Mouse (Mus musculus) liver, postnatal 0 days (tissue): ENCODE measurements around the gene Dusp23.

Experiments used
- CTCF ChIP-seq: sonication (generic); IDR thresholded peaks from 2 replicates; pipeline ENCODE4 v1.5.1; 2016; ENCODE audit warnings: antibody characterized with exemption, low read depth
- EP300 ChIP-seq: IDR thresholded peaks from 2 replicates; pipeline ENCODE4 v1.6.1; 2016; ENCODE audit warnings: antibody characterized with exemption, low read depth, mild to moderate bottlenecking

DNA sequence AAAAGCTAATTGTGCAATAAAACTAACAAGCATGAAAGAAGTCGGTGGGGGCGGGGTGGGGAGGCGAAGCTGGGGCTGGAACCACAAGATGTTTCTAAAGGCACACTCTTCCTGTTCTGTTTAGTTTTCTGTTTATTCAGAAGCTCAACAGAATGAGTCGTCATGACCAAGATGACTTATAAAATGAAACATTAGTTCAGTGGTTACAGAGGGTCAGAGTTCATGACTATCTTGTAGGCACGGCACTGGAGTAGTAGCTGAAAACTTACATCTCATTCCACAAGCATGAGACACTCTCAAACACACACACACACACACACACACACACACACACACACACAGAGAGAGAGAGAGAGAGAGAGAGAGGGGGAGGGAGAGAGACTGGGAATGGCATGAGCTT, 3.5 kb upstream of the Dusp23 start:
- TF ChIP-seq CTCF (no peak), EP300 (no peak)
